Mouse (Mus musculus) midbrain, embryonic 10.5 days (tissue): ENCODE results near the gene Atf3. TPM values are rescaled to one million over a fixed set of nuclear protein-coding genes. Genes with fewer than 3 reads are reported as not detected.

Experiments used
- DNase-seq: peaks from one replicate; pipeline ENCODE4 v3.0.0-alpha.2; 2017; ENCODE audit warnings: low spot score
- H3K27ac ChIP-seq: fragments of 300-500 bp; sonication (generic); replicated peaks from 2 replicates; pipeline ENCODE4 v1.5.1; 2016; ENCODE audit warnings: mild to moderate bottlenecking
- H3K27me3 ChIP-seq: fragments of 300-500 bp; sonication (generic); 2 replicates; pipeline ENCODE4 v1.6.1; 2016; ENCODE audit warnings: low read depth, mild to moderate bottlenecking; ENCODE audit not compliant: poor library complexity, severe bottlenecking
- H3K36me3 ChIP-seq: fragments of 300-500 bp; sonication (generic); 2 replicates; pipeline ENCODE4 v1.6.1; 2016; ENCODE audit warnings: mild to moderate bottlenecking, moderate library complexity
- H3K4me1 ChIP-seq: fragments of 300-500 bp; sonication (generic); 2 replicates; pipeline ENCODE4 v1.6.1; 2016
- H3K4me3 ChIP-seq: fragments of 300-500 bp; sonication (generic); 2 replicates; pipeline ENCODE4 v1.5.1; 2016; ENCODE audit warnings: mild to moderate bottlenecking, moderate library complexity
- H3K9me3 ChIP-seq: fragments of 300-500 bp; sonication (generic); replicated peaks from 2 replicates; pipeline ENCODE4 v1.6.1; 2016; ENCODE audit warnings: mild to moderate bottlenecking
- WGBS: fragments of 180-500 bp; shearing (Covaris S2); methylation state at CpG from one replicate; pipeline ENCODE4 v1.1.7; 2016; 5-methylcytosine and 5-hydroxymethylcytosine counted together
- polyA plus RNA-seq: library from polyadenylated mRNA; unstranded; fragments of >200 nt; fragmentation: Nextera tagmentation; extraction: Ambion mirVana; gene quantifications from 2 replicates; pipeline ENCODE4 v1.2.1, GENCODE M21; 2016

Atf3 gene
- polyA plus RNA-seq, 1 experiment from 2014 or later: 5.5 TPM

DNA sequence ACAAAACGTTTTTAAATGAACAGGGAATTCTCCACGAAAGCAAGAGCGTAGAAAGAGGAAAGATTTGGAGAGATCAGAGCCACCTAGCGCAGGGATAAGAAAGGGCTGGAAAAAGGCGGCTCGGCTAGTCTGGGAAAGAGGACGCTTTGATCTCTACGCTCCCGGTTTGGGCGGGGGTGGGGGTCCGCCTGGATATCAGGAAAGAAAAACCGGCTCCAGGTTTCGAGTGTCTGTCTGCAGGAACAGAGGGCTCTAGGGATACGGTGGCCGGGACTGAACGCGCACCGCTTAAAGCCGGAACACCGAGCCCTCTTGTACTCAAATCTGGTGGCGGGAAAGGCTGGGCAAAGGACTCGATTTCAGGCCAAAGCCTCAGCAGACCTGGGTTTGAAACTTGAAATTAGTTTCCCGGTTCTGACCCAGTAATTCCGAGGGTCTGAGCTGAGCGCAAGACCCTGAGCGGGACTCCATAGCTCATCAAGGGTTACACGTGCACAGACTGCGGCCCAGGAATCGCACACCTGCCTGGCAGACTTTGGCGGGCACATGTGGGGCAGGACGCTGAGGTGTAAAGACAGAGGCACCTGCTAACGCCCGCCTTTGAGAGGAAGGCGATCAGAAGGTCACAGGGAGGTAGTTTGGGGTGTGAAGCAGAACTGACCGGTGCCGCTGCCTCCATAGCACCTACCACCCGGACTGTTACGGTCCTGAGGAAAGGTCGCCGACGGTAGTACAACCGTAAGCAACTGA is 33.6 kb downstream of the Atf3 start:
- Histone ChIP-seq H3K4me3 (peak overlapping the region; percentile 75), H3K27me3 (peaks cover 99% of the 10 kb centered on the region), H3K9me3 (no peaks in the 10 kb centered on the region), H3K4me1 (peaks cover 70% of the 10 kb centered on the region), H3K36me3 (no peaks in the 10 kb centered on the region), H3K27ac (peak overlapping the region; percentile 84)
- WGBS: under 1% methylated on average over 42 of the region's 42 CpGs
- DNase-seq: peak; percentile 62

GRCm38 (mm10) chr1:191183163-191184065 is 34.4 kb downstream of the Atf3 start:
- DNase-seq: peak; percentile 89
- no peaks in the 10 kb centered on the region for H3K36me3 ChIP-seq
- under 1% methylated on average over 67 of the region's 67 CpGs for WGBS

DNA sequence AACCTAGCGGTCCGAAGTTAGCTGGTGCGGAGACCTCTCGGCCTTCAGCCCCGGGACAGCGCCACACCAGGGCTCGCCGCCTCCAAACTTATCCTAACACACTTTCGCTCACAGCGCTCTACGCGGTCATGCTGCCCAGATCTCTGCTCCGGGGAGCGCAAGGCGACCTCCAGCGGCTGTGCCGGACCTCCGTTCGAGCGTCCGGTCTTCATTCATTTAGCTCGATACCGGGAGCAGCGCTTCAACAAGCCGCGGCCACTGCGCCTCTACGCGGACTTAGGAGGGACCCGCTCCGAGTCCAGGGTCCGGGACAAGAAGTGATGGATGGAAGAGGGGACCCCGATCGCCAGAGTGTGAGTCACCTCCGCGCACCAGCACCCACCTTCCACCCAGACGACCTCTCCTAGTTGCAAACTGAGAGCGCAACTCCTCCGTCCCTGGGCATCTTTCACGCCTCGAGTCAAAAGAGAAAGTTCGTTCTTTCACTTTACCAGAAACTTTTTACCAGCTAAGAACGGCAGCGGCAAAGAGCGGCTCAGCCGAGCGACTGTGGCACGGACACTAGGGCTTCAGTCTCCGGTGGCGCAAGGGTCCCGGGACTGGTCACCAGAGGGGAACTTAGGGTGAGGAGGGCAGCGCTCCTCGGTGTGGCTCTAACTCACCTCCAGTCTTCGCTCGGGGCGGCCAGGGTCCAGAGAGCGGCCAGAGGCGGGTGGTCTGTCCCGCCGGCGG is 35.2 kb downstream of the Atf3 start:
- Histone ChIP-seq H3K4me3 (peak overlapping the region; percentile 75), H3K9me3 (no peaks in the 10 kb centered on the region), H3K4me1 (peaks cover 85% of the 10 kb centered on the region), H3K27me3 (peaks cover 99% of the 10 kb centered on the region), H3K27ac (peak overlapping the region; percentile 84), H3K36me3 (no peaks in the 10 kb centered on the region)
- peak; percentile 83 for DNase-seq
- 0% methylated on average over 61 of the region's 61 CpGs for WGBS

More at GRCm38 (mm10) chr1:191183163-191184065, 34.4 kb downstream of the Atf3 start:
- Histone ChIP-seq H3K27me3 (peaks cover 99% of the 10 kb centered on the region), H3K9me3 (no peaks in the 10 kb centered on the region), H3K4me1 (peaks cover 78% of the 10 kb centered on the region), H3K27ac (peak overlapping the region; percentile 84), H3K4me3 (peak overlapping the region; percentile 75)

DNA sequence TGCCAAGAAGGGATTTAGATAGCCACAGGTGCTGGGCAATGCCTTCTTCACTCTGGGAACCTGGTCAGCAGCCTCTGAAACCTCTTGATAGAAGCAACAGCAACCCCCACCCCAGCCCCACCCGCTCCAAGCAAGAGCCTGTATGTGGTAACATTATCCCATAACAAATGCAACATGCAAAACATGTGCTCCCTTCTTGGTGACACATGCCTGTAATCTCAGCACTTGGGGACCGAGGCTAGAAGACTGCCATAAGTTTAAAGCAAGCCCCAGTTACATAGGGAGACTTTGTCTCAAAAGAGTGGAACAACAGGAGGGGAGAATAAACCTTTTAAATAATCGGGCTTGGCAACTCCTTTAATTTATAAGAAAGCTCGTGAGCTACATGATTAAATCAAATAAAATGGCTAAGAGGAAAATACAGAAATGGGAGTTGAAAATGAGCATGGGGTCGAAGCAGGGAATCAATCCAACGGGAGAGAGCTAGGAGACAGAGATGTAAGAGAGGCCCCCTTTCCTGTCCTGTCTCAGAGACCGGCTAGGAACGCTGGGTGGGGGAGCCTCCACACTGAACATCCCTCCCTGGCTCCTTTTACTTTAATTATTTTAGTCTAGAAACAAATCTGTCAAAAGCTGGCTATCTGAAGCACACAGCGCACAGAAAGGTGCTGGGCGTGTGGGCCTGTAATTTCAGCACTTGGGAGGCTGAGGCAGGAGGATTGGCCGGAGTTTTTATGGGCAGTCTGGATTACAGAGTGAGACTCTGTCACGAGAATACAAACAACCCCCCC is 36.2 kb downstream of the Atf3 start:
- peak overlapping the region; percentile 75 for H3K4me3 ChIP-seq
- no peaks in the 10 kb centered on the region for H3K9me3 ChIP-seq
- H3K4me1 ChIP-seq: peaks cover 79% of the 10 kb centered on the region
- no peaks in the 10 kb centered on the region for H3K36me3 ChIP-seq
- peaks cover 99% of the 10 kb centered on the region for H3K27me3 ChIP-seq
- WGBS: 51% methylated on average over 12 of the region's 12 CpGs
- peak overlapping the region; percentile 84; the same call in 1 of the 2 replicates for H3K27ac ChIP-seq
- no peak for DNase-seq

DNA sequence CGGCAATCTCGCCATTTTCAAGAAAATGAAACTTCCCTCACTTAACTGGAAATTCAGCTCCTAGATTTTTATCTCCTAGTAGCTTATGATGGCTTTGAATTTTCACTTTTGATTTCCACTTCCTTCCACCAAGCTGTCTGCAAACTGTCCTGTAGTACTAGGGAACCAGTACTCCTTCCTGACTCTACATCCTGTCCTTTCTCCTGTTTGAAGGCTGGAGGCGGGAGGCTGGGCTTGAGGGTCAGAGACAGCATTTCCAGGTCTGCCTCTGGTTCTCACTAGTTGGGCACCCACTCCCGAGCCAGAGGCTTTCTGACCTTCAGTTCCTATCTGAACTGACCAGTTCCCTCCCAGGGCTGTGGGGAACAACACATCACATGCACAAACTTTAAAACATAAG is 37.4 kb downstream of the Atf3 start:
- no peak for DNase-seq
- Histone ChIP-seq H3K27ac (no peak overlapping the region), H3K27me3 (peaks cover 86% of the 10 kb centered on the region), H3K4me3 (no peak overlapping the region), H3K36me3 (no peaks in the 10 kb centered on the region), H3K9me3 (no peaks in the 10 kb centered on the region), H3K4me1 (peaks cover 66% of the 10 kb centered on the region)
- WGBS: 78% methylated on average over 4 of the region's 4 CpGs

DNA sequence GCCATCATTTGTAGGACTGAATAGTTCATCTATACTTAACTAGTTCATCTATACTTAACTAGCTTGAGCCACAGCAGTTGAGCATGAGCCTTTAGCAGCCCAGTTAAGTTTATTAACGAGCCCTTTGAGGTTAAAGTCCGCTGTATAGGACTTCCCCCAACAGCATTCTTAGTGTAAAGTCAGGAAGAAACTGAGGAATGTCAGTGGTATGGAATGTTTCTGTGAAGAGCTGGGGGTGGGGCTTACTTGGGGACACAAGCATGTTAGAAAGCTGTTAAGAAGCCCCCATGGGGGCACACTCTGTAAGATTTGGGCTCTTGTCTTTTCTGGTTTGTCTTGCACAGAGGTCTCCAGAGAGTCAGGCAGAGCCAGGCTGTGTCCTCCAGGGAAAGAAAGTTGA is 38.0 kb downstream of the Atf3 start:
- no peak overlapping the region for H3K4me3 ChIP-seq
- H3K36me3 ChIP-seq: no peaks in the 10 kb centered on the region
- DNase-seq: no peak
- H3K27ac ChIP-seq: no peak overlapping the region
- 57% methylated on average over 2 of the region's 2 CpGs for WGBS
- H3K9me3 ChIP-seq: no peaks in the 10 kb centered on the region
- H3K4me1 ChIP-seq: peaks cover 61% of the 10 kb centered on the region
- H3K27me3 ChIP-seq: peaks cover 81% of the 10 kb centered on the region

GRCm38 (mm10) chr1:191178511-191179188 is 39.2 kb downstream of the Atf3 start:
- WGBS: 42% methylated on average over 15 of the region's 15 CpGs
- H3K4me1 ChIP-seq: peaks cover 49% of the 10 kb centered on the region

DNA sequence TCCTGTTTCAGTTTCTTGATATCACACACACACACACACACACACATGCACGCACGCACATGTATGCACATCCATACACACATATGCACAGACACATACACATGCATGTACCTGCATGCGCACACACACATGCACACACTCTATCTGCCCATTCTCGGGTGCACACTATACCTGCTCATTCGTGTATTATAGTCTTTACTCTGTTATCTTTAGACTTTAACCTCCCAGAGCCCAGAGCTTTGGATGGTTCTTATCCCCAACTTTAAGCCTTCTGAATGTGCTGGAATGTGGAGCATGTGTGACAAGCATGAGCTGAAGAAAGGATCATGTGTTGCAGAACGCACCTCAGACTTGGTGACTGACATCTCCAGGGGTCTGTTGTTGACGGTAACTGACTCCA is 41.0 kb downstream of the Atf3 start:
- no peak overlapping the region for H3K4me3 ChIP-seq
- no peak for DNase-seq
- peaks cover 52% of the 10 kb centered on the region for H3K27me3 ChIP-seq
- 74% methylated on average over 7 of the region's 7 CpGs for WGBS
- no peaks in the 10 kb centered on the region for H3K36me3 ChIP-seq
- H3K9me3 ChIP-seq: no peaks in the 10 kb centered on the region
- no peak overlapping the region for H3K27ac ChIP-seq
- peaks cover 31% of the 10 kb centered on the region for H3K4me1 ChIP-seq

More at GRCm38 (mm10) chr1:191178511-191179188, 39.2 kb downstream of the Atf3 start:
- H3K27me3 ChIP-seq: peaks cover 69% of the 10 kb centered on the region
- no peak for DNase-seq
- H3K36me3 ChIP-seq: no peaks in the 10 kb centered on the region
- no peak overlapping the region for H3K4me3 ChIP-seq
- H3K9me3 ChIP-seq: no peaks in the 10 kb centered on the region
- H3K27ac ChIP-seq: no peak overlapping the region

DNA sequence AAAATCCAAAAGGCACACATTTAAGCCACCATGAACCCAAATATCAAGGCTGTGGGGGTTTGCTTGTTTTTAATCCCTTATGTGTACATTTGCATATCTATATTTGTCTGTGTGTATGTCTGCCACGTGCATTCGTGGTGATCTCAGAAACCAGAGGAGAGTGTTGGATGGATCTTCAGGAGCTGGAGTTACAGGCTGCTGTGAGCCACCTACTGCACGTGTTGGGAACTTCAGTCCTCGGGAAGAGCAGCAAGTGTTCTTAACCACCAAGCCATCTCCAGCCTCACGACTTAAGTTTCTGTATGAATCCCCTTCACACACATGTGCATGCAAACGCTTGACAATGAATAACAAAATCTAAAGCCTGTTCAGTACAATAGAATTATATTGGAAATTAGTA is 45.4 kb downstream of the Atf3 start:
- no peak for DNase-seq
- Histone ChIP-seq H3K4me1 (no peaks in the 10 kb centered on the region), H3K9me3 (no peaks in the 10 kb centered on the region), H3K27ac (no peak overlapping the region), H3K36me3 (peaks cover 4% of the 10 kb centered on the region; the same call in 1 of the 2 replicates), H3K4me3 (no peak overlapping the region), H3K27me3 (peaks cover 8% of the 10 kb centered on the region)
- WGBS: 25% methylated on average over 6 of the region's 6 CpGs

GRCm38 (mm10) chr1:191170444-191170843 is 47.4 kb downstream of the Atf3 start:
- WGBS: 90% methylated on average over 2 of the region's 2 CpGs
- no peak overlapping the region for H3K4me3 ChIP-seq
- no peaks in the 10 kb centered on the region for H3K4me1 ChIP-seq
- peaks cover 4% of the 10 kb centered on the region; the same call in 1 of the 2 replicates for H3K36me3 ChIP-seq
- H3K27ac ChIP-seq: no peak overlapping the region
- DNase-seq: no peak
- H3K27me3 ChIP-seq: no peaks in the 10 kb centered on the region
- no peaks in the 10 kb centered on the region for H3K9me3 ChIP-seq

- no peak overlapping the region for H3K27ac ChIP-seq
- no peak for DNase-seq
- peaks cover 3% of the 10 kb centered on the region; the same call in 1 of the 2 replicates for H3K36me3 ChIP-seq
- H3K9me3 ChIP-seq: no peaks in the 10 kb centered on the region
- no peaks in the 10 kb centered on the region for H3K27me3 ChIP-seq
- H3K4me1 ChIP-seq: no peaks in the 10 kb centered on the region
- H3K4me3 ChIP-seq: no peak overlapping the region
- 90% methylated on average over 4 of the region's 4 CpGs for WGBS
Observed at GRCm38 (mm10) chr1:191166189-191166588, 51.6 kb downstream of the Atf3 start.
